Mouse (Mus musculus): ENCODE measurements around the gene Creg1. TPM values are rescaled to one million over a fixed set of nuclear protein-coding genes. Genes with fewer than 3 reads are reported as not detected.

The Creg1 gene
- polyA plus RNA-seq (2016; fragmentation: Nextera tagmentation; extraction: Ambion mirVana) = 26.3 and 27.2 TPM in 2 replicates

- H3K4me2 ChIP-seq = peak within 1 kb of the TSS; percentile 87
- H3K4me1 ChIP-seq = peaks cover 13% of the 10 kb centered on the region
- peak within 1 kb of the TSS; percentile 73 for H3K4me3 ChIP-seq (replicated peaks)
- H3K27me3 ChIP-seq = peaks cover 34% of the 10 kb centered on the region
- no peaks in the 10 kb centered on the region for H3K36me3 ChIP-seq (replicated peaks)
- H3K9me3 ChIP-seq = no peaks in the 10 kb centered on the region
- ATAC-seq (ENCODE audit: low FRiP score) = peak; percentile 99
- under 1% methylated on average over 57 of the region's 57 CpGs for WGBS
- peak within 1 kb of the TSS; percentile 70 for H3K9ac ChIP-seq
- no peak within 1 kb of the TSS for H3K27ac ChIP-seq
These were observed at the start of gene Creg1 for GRCm38 (mm10) chr1:165763635-165764372. Gene Creg1 (plus strand): TSS chr1:165763746.

GRCm38 (mm10) chr1:165713798-165714197 lies 49.7 kb upstream of the Creg1 start:
- no peak overlapping the region for H3K27ac ChIP-seq

DNA sequence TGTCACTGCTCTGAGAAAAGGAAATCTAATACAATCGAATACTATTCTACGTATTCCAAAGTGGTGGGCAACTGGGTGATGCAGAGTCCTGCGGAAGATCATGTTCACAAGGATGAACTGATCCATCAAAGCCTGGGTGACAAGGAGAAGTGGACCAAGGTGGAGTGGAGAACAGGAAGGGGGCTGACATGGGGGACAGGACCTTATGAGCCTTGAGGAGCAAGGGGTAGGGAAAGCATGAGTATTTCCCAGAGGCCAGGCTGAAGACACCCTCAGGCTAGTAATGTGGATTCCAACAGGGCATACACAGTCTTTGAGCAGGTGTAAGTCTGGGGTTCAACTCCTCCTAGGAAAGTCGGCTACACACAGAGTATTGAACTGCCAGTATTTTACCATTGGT lies 47.1 kb upstream of the Creg1 start:
- H3K27ac ChIP-seq = no peak overlapping the region
- ATAC-seq (ENCODE audit: low FRiP score) = no peak
- H3K27me3 ChIP-seq = no peaks in the 10 kb centered on the region
- H3K4me3 ChIP-seq (replicated peaks) = no peak overlapping the region
- H3K36me3 ChIP-seq (replicated peaks) = no peaks in the 10 kb centered on the region
- no peaks in the 10 kb centered on the region for H3K9me3 ChIP-seq
- no peaks in the 10 kb centered on the region for H3K4me1 ChIP-seq
- H3K4me2 ChIP-seq = no peak overlapping the region
- 90% methylated on average over 4 of the region's 4 CpGs for WGBS
- H3K9ac ChIP-seq = peak overlapping the region; percentile 21; the same call in 1 of the 2 replicates

More at GRCm38 (mm10) chr1:165713798-165714197, 49.7 kb upstream of the Creg1 start:
- no peak for ATAC-seq (ENCODE audit: low FRiP score)
- H3K36me3 ChIP-seq (replicated peaks) = no peaks in the 10 kb centered on the region
- WGBS = 89% methylated on average over 5 of the region's 5 CpGs
- H3K9ac ChIP-seq = no peak overlapping the region
- H3K4me3 ChIP-seq (replicated peaks) = no peak overlapping the region
- H3K4me1 ChIP-seq = 0 out of 2 replicates have a peak, but pooled peaks cover under 1% of the 10 kb centered on the region
- H3K4me2 ChIP-seq = no peak overlapping the region
- no peaks in the 10 kb centered on the region for H3K9me3 ChIP-seq
- H3K27me3 ChIP-seq = peaks cover 13% of the 10 kb centered on the region

GRCm38 (mm10) chr1:165717711-165718542 lies 45.6 kb upstream of the Creg1 start:
- H3K27ac ChIP-seq = 0 out of 2 replicates have a peak overlapping the region, but pooled peaks have one; percentile 38
- no peak overlapping the region for H3K4me3 ChIP-seq (replicated peaks)
- H3K36me3 ChIP-seq (replicated peaks) = no peaks in the 10 kb centered on the region
- H3K27me3 ChIP-seq = no peaks in the 10 kb centered on the region
- no peaks in the 10 kb centered on the region for H3K4me1 ChIP-seq
- H3K9me3 ChIP-seq = no peaks in the 10 kb centered on the region
- 67% methylated on average over 11 of the region's 11 CpGs for WGBS
- no peak overlapping the region for H3K9ac ChIP-seq
- ATAC-seq (ENCODE audit: low FRiP score) = no peak
- no peak overlapping the region for H3K4me2 ChIP-seq

- Histone ChIP-seq H3K27me3 (no peaks in the 10 kb centered on the region), H3K27ac (no peak overlapping the region), H3K4me3 (replicated peaks) (no peak overlapping the region), H3K9me3 (no peaks in the 10 kb centered on the region), H3K4me1 (no peaks in the 10 kb centered on the region), H3K9ac (no peak overlapping the region), H3K36me3 (replicated peaks) (no peaks in the 10 kb centered on the region), H3K4me2 (no peak overlapping the region)
- no peak for ATAC-seq (ENCODE audit: low FRiP score)
- 74% methylated on average over 15 of the region's 15 CpGs for WGBS
These were observed 44.9 kb upstream of the Creg1 start for GRCm38 (mm10) chr1:165718543-165719105.

GRCm38 (mm10) chr1:165722531-165723123 lies 40.9 kb upstream of the Creg1 start:
- Histone ChIP-seq H3K4me2 (no peak overlapping the region), H3K9ac (no peak overlapping the region), H3K27me3 (no peaks in the 10 kb centered on the region), H3K9me3 (no peaks in the 10 kb centered on the region), H3K4me1 (peaks cover 3% of the 10 kb centered on the region), H3K36me3 (replicated peaks) (no peaks in the 10 kb centered on the region), H3K4me3 (replicated peaks) (no peak overlapping the region), H3K27ac (no peak overlapping the region)
- WGBS = 90% methylated on average over 9 of the region's 9 CpGs
- no peak for ATAC-seq (ENCODE audit: low FRiP score)

DNA sequence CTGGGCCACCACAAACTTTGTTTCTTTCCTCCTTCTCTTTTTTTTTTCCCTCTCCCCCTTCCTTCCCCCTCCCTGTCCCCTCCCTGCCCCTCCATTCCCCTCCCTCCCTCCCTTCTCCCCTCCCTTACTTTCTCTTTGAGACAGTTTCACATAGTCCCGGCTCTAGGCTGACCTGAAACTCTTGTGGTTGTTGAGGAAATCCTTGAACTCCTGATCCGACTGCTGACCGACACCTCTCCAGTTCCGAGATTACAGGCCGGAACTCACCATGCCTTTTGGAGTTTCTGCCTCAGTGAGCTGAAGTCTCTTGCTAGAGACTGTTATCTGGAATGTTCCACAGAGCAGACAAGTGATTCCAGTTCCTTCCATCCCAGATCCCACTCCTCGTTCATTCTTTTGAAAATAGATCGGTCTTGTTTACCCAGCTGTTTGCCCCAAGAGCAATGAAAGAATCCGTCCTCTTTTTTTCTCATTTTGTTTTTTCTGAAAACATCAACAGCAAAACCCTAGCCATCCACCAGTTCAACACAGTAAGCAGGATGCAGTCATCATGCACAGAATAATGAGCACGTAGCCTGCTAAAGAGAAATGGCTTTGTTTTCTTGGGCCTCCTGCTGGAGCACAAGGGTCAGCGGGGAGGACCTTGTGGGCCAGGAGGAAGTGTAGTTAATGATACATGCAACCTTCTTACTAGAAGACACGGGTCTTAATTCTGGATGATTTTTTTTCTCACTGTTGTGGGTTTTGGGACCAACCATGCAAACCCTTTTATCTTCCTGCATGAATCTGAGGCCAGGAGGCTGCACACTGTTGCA lies 39.1 kb upstream of the Creg1 start:
- Histone ChIP-seq H3K4me3 (replicated peaks) (no peak overlapping the region), H3K9me3 (no peaks in the 10 kb centered on the region), H3K9ac (no peak overlapping the region), H3K4me2 (no peak overlapping the region), H3K27ac (no peak overlapping the region), H3K4me1 (peaks cover 3% of the 10 kb centered on the region), H3K36me3 (replicated peaks) (no peaks in the 10 kb centered on the region), H3K27me3 (no peaks in the 10 kb centered on the region)
- WGBS = 59% methylated on average over 11 of the region's 11 CpGs
- no peak for ATAC-seq (ENCODE audit: low FRiP score)

GRCm38 (mm10) chr1:165725039-165725644 lies 38.4 kb upstream of the Creg1 start:
- no peaks in the 10 kb centered on the region for H3K9me3 ChIP-seq
- no peak overlapping the region for H3K4me3 ChIP-seq (replicated peaks)
- H3K27me3 ChIP-seq = no peaks in the 10 kb centered on the region
- no peak overlapping the region for H3K4me2 ChIP-seq
- no peak overlapping the region for H3K27ac ChIP-seq
- 88% methylated on average over 4 of the region's 4 CpGs for WGBS
- H3K9ac ChIP-seq = no peak overlapping the region
- H3K4me1 ChIP-seq = peaks cover 3% of the 10 kb centered on the region
- H3K36me3 ChIP-seq (replicated peaks) = no peaks in the 10 kb centered on the region
- ATAC-seq (ENCODE audit: low FRiP score) = no peak

GRCm38 (mm10) chr1:165726986-165727385 lies 36.6 kb upstream of the Creg1 start:
- Histone ChIP-seq H3K4me1 (peaks cover 3% of the 10 kb centered on the region), H3K27me3 (no peaks in the 10 kb centered on the region), H3K36me3 (replicated peaks) (no peaks in the 10 kb centered on the region), H3K9me3 (no peaks in the 10 kb centered on the region), H3K4me3 (replicated peaks) (no peak overlapping the region), H3K4me2 (no peak overlapping the region), H3K9ac (no peak overlapping the region), H3K27ac (no peak overlapping the region)
- WGBS = 67% methylated on average over 1 of the region's 1 CpGs
- ATAC-seq (ENCODE audit: low FRiP score) = no peak

GRCm38 (mm10) chr1:165728057-165728639 lies 35.4 kb upstream of the Creg1 start:
- H3K4me2 ChIP-seq = no peak overlapping the region
- H3K9ac ChIP-seq = no peak overlapping the region
- no peak for ATAC-seq (ENCODE audit: low FRiP score)
- no peaks in the 10 kb centered on the region for H3K36me3 ChIP-seq (replicated peaks)
- WGBS = 95% methylated on average over 3 of the region's 3 CpGs
- H3K4me3 ChIP-seq (replicated peaks) = no peak overlapping the region
- H3K27me3 ChIP-seq = no peaks in the 10 kb centered on the region
- H3K9me3 ChIP-seq = no peaks in the 10 kb centered on the region
- peaks cover 3% of the 10 kb centered on the region for H3K4me1 ChIP-seq
- H3K27ac ChIP-seq = no peak overlapping the region

DNA sequence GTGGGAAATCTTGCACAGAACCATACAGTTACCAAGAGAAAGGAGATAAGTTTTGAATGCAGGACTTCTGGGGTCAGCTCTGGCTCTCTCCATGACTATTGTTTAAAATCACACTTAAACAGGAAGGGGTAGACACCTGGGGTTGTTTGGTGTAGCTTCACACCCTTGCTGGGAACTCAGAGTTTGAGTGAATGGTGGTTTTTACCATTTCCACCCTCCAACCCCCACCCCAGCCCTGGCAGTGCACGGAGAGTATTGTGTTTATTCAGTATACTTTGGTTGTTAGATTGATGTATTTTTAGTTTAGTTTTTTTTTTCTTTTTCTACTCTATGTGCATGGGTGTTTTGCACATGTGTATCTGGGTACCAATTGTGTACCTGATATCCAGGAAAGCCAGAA lies 33.4 kb upstream of the Creg1 start:
- WGBS = 54% methylated on average over 1 of the region's 1 CpGs
- Histone ChIP-seq H3K4me2 (no peak overlapping the region), H3K27me3 (no peaks in the 10 kb centered on the region), H3K9ac (no peak overlapping the region), H3K27ac (no peak overlapping the region), H3K4me3 (replicated peaks) (no peak overlapping the region), H3K36me3 (replicated peaks) (no peaks in the 10 kb centered on the region), H3K9me3 (no peaks in the 10 kb centered on the region), H3K4me1 (no peaks in the 10 kb centered on the region)
- ATAC-seq (ENCODE audit: low FRiP score) = no peak
